26 mouse cellular contexts compared by ENCODE assay signal in the genomic region with DNA sequence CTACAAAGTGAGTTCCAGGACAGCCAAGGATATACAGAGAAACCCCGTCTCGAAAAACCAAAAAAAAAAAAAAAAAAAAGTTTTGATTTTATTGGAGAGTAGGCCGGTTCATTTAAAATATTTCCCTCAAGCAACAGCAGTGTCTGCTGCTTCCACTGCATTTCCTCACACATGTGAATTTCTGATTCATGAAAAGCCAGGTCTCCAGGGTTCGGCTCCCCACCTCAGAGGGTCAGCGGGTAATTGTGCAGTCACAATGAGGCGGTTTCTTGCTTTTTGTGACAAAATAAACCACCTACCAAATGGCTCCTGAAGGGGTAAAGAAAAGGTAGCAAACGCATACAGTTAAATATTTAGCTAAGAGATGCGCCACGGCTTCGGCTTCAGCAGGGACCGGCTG. TPM values are rescaled to one million over a fixed set of nuclear protein-coding genes. Genes with fewer than 3 reads are reported as not detected.
DNase-seq lines count a peak whose midpoint lies in the region; ATAC-seq and TF ChIP-seq lines count a peak whose summit lies in the region.
"Had no signal": no experiment of that assay in that cellular context is flagged by ENCODE, and none has a peak within 500 bp of the region (broad histone marks: within the 10 kb centered on the region; RNA-seq: fewer than 3 reads in every experiment).

Gene BC048507, plus strand, starts transcription at position 301 of the 400 bp plus-strand sequence.

- H3K4me2 ChIP-seq in heart, embryonic 13.5 days: peak within 1 kb of the TSS; percentile 4; the same call in 1 of the 2 replicates
- H3K4me2 ChIP-seq: embryonic facial prominence, embryonic 12.5 days; forebrain, embryonic 13.5 days; forebrain, embryonic 15.5 days had no signal

- WGBS in heart, embryonic 13.5 days: 69% methylated on average over 11 of the region's 11 CpGs
- WGBS in lung, adult 2 months: 78% methylated on average over 11 of the region's 11 CpGs

- H3K27me3 ChIP-seq in heart, embryonic 13.5 days (replicated peaks): no peaks in the 10 kb centered on the region
- peaks cover 16% of the 10 kb centered on the region for H3K27me3 ChIP-seq in E14TG2a.4 (ENCODE audit: insufficient read depth, low read length)
- H3K27me3 ChIP-seq in ES-Bruce4 (ENCODE audit: control insufficient read depth, insufficient read depth, low read length, poor library complexity, severe bottlenecking): no peaks in the 10 kb centered on the region
- H3K27me3 ChIP-seq: embryonic facial prominence, embryonic 12.5 days; forebrain, embryonic 13.5 days; forebrain, embryonic 15.5 days had no signal

- H3K4me1 ChIP-seq in heart, embryonic 13.5 days: no peaks in the 10 kb centered on the region
- H3K4me1 ChIP-seq in E14TG2a.4 (replicated peaks; ENCODE audit: low read depth, low read length) (peaks cover 33% of the 10 kb centered on the region), ES-Bruce4 (ENCODE audit: control insufficient read depth, insufficient read depth, low read length) (peaks cover 3% of the 10 kb centered on the region)
- H3K4me1 ChIP-seq in lung, adult 2 months (ENCODE audit: control insufficient read depth, insufficient read depth, low read length): no peaks in the 10 kb centered on the region
- H3K4me1 ChIP-seq: embryonic facial prominence, embryonic 10.5 days; embryonic facial prominence, embryonic 12.5 days; forebrain, embryonic 13.5 days; forebrain, embryonic 15.5 days had no signal

- no peak within 1 kb of the TSS for H3K4me3 ChIP-seq in heart, embryonic 13.5 days
- H3K4me3 ChIP-seq in E14TG2a.4 (replicated peaks; ENCODE audit: low read length) (peak within 1 kb of the TSS; percentile 70), ES-Bruce4 (ENCODE audit: low read depth, low read length) (peak within 1 kb of the TSS; percentile 80)
- H3K4me3 ChIP-seq in lung, adult 2 months (replicated peaks; ENCODE audit: extremely low read depth, low read depth, low read length): no peak within 1 kb of the TSS
- H3K4me3 ChIP-seq: embryonic facial prominence, embryonic 10.5 days; embryonic facial prominence, embryonic 12.5 days; forebrain, embryonic 13.5 days; forebrain, embryonic 15.5 days had no signal

- no peak for TF ChIP-seq POLR2A in ES-Bruce4 (IDR thresholded peaks at IDR 0.05; ENCODE audit: insufficient read depth, low read length)
- TF ChIP-seq POLR2A in lung, adult 2 months (IDR thresholded peaks at IDR 0.05; ENCODE audit: borderline replicate concordance, extremely low read depth, low read depth, low read length): no peak

- no peaks in the 10 kb centered on the region for H3K36me3 ChIP-seq in heart, embryonic 13.5 days
- H3K36me3 ChIP-seq in E14TG2a.4 (ENCODE audit: insufficient read depth, low read length): no peaks in the 10 kb centered on the region
- H3K36me3 ChIP-seq in ES-Bruce4 (ENCODE audit: control insufficient read depth, insufficient read depth, low read length, poor library complexity, severe bottlenecking): no peaks in the 10 kb centered on the region
- H3K36me3 ChIP-seq: embryonic facial prominence, embryonic 10.5 days; embryonic facial prominence, embryonic 12.5 days; forebrain, embryonic 15.5 days; G1E had no signal

- ATAC-seq in heart, embryonic 13.5 days (ENCODE audit: extremely low read depth, insufficient number of reproducible peaks, low FRiP score, low TSS enrichment): no peak
- ATAC-seq: activated CD4-positive, CD25-positive, alpha-beta regulatory T cell, adult 4 months; forebrain, embryonic 13.5 days; forebrain, embryonic 15.5 days; forebrain, postnatal 0 days; Patski had no signal

- DNase-seq in heart, adult 8-10 months (ENCODE audit: low spot score): no peak
- DNase-seq in urinary bladder, postnatal 10 days (ENCODE audit: low spot score): no peak
- no peak for DNase-seq in lung, adult 2 months
- DNase-seq: adrenal gland, adult 8-10 months; adrenal gland, postnatal 14 days; adrenal gland, postnatal 36 days; cerebellum, adult 11-12 months; cerebellum, adult 2 months; cerebellum, adult 9-10 months; cerebellum, postnatal 10 days; cerebellum, postnatal 25 days; forebrain, postnatal 0 days had no signal

- no peak within 1 kb of the TSS for H3K27ac ChIP-seq in heart, embryonic 13.5 days (replicated peaks)
- H3K27ac ChIP-seq in ES-Bruce4 (ENCODE audit: insufficient read depth, low read length): no peak within 1 kb of the TSS
- H3K27ac ChIP-seq: embryonic facial prominence, embryonic 10.5 days; embryonic facial prominence, embryonic 12.5 days; forebrain, embryonic 13.5 days; forebrain, embryonic 15.5 days had no signal

- H3K9me3 ChIP-seq in heart, embryonic 13.5 days: no peaks in the 10 kb centered on the region
- H3K9me3 ChIP-seq in E14TG2a.4 (ENCODE audit: low read length) (no peaks in the 10 kb centered on the region), ES-Bruce4 (replicated peaks; ENCODE audit: control insufficient read depth, insufficient read depth, low read length, poor library complexity, severe bottlenecking) (no peaks in the 10 kb centered on the region)
- H3K9me3 ChIP-seq: embryonic facial prominence, embryonic 12.5 days; forebrain, embryonic 13.5 days; forebrain, embryonic 15.5 days had no signal

- H3K9ac ChIP-seq in heart, embryonic 13.5 days: no peak within 1 kb of the TSS
- peak within 1 kb of the TSS; percentile 47 for H3K9ac ChIP-seq in ES-Bruce4 (ENCODE audit: low read depth, poor library complexity, severe bottlenecking)
- H3K9ac ChIP-seq: embryonic facial prominence, embryonic 12.5 days; forebrain, embryonic 13.5 days; forebrain, embryonic 15.5 days; forebrain, postnatal 0 days had no signal

- TF ChIP-seq CTCF in E14TG2a.4 (conservative IDR thresholded peaks at IDR 0.05; ENCODE audit: low read length): no peak
- no peak for TF ChIP-seq CTCF in ES-Bruce4 (IDR thresholded peaks at IDR 0.05; ENCODE audit: low read depth, low read length)
- no peak for TF ChIP-seq CTCF in lung, adult 2 months (IDR thresholded peaks at IDR 0.05; ENCODE audit: insufficient read depth, low read length)

- no peak for TF ChIP-seq EP300 in ES-Bruce4 (IDR thresholded peaks at IDR 0.05; ENCODE audit: insufficient read depth, low read depth, low read length)

RNA-seq across cellular contexts. Expression of gene BC048507, which starts in this region (rescaled TPM):
- polyA plus RNA-seq in heart, embryonic 13.5 days (2015; fragmentation: Nextera tagmentation; extraction: Ambion mirVana): not detected in 2 replicates
- under 1 TPM in 1 of 4 experiments, not detected in 3; 0.47 TPM for total RNA-seq in heart, adult 8-10 months (2022)
- polyA plus RNA-seq in ES-Bruce4 (2011; ENCODE audit: insufficient read depth, insufficient read length, low read depth, missing spikeins): not detected in 2 replicates
- not detected in 2 replicates for polyA plus RNA-seq in lung, adult 2 months (2012; rRNA removed)
- total RNA-seq: adrenal gland, adult 18-20 months; adrenal gland, adult 8-10 months; adrenal gland, postnatal 14 days; adrenal gland, postnatal 36 days; forebrain, postnatal 0 days; G1E had no signal
- polyA plus RNA-seq: activated CD4-positive, CD25-positive, alpha-beta regulatory T cell, adult 4 months; C2C12; cerebellum, adult 2 months; embryonic facial prominence, embryonic 10.5 days; embryonic facial prominence, embryonic 12.5 days; embryonic facial prominence, embryonic 14.5 days; forebrain, embryonic 11.5 days; forebrain, embryonic 13.5 days; forebrain, embryonic 15.5 days; forebrain, postnatal 0 days; G1E had no signal

Comparison
In these comparisons a context has a peak if more than half of its experiments do, and no peak if none do; other contexts are left out.
1. H3K4me3 ChIP-seq: peak in E14TG2a.4 (single experiment) and ES-Bruce4 (single experiment); none in heart, embryonic 13.5 days (single experiment) and lung, adult 2 months (single experiment).